Mouse (Mus musculus): ENCODE data around the gene Ces5a.
"Not testable (repeated sequence)": the region's sequence is repeated elsewhere in the genome, so short reads cannot be mapped to it uniquely, and the experiment has no call there.

The Ces5a gene

DNA sequence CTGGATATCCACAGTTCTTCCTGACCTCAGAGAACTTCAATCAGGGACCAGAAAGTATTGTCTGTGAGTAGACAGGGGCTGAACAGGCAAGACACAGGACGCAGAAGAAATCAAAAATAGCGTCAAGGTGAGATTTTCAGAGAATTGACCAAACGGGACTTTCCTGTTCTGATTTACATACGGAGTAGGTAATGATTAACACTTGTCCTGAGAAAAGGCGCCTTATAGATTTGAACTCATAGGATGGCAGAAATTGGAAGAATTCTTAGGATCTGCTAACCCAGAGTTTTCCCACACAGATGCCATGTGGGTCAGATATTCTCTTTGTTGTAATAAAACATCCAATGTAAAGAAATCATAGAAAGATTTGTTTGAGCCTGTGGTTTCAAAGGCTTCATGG, at the start of gene Ces5a:
Gene Ces5a (minus strand): TSS at position 101 of the 400 bp plus-strand sequence.
- in situ Hi-C loops (cut with MboI; ENCODE audit: unreplicated experiment in 2 of 2), result no loop called here

DNA sequence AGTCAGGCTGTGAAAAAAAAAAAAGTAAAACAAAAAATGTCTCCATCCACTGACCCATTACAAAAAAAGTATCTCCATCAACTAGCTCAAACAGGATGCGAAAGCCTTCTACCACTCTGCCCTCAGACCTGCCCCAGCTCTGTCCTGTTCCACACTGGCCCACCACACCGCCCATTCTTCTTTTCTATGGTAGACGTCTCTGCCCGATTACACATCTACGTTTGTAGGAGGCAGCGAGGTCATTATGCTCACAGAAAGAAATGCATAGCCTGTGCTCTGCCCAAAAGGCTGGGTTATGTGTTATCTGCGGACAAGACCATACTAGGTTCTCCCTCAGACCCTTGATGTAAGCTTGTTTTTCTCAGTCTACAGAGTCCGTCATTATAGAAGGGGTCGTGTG, 37.2 kb upstream of the Ces5a start:
- in situ Hi-C loops (cut with MboI; ENCODE audit: unreplicated experiment in 2 of 2), result no loop called here

DNA sequence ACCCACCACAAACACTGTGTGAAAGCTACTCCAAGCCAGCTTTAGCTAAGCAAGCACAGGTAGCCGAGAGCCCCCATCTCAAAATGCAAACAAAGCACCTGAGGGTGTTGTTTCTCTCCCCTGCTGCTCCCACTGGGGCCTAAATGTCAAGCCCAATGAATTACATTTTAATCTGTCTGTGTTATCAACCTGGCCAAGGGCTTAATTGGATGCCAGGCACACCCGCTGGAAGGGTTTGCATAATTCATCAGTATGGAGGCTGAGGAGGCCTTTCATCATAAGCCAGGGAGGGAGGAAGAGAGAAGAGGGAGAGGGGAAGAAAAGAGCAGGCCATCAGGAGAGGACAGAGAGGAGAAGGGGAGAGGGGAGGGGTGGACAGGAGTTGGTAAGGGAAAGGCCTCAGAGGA, 36.5 kb upstream of the Ces5a start:
- in situ Hi-C loops (cut with MboI; ENCODE audit: unreplicated experiment in 2 of 2), result no loop called here

DNA sequence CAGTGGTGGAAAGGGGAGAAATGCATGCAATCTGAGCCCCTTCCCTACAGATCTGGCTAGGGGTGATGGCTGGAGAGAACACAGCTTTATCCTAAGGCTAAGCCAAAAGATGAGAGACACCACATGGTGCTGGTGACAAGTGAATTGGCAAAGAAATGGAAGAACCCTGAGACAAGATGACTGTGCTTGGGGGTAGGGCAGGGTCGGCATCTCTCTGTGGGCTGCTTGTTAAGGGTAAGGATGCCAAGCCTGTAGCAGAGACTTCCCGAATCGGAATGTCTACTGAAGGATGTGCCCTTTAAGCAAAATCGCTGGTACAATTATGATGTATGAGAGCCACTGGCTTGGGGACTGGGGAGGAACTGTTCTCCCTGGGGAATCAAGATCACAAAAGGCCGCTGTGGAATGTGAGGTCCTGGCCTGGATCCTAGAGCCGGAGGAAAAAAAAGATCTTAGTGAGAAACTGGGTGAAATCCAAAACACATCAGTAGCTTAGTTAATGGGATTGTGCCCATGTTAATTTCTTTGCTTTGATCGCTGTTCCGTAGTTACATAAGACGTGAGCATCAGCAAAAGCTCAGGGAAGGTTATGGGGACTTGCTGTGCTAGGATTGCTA, 35.8 kb upstream of the Ces5a start:
- in situ Hi-C loops (cut with MboI; ENCODE audit: unreplicated experiment in 2 of 2), result no loop called here

DNA sequence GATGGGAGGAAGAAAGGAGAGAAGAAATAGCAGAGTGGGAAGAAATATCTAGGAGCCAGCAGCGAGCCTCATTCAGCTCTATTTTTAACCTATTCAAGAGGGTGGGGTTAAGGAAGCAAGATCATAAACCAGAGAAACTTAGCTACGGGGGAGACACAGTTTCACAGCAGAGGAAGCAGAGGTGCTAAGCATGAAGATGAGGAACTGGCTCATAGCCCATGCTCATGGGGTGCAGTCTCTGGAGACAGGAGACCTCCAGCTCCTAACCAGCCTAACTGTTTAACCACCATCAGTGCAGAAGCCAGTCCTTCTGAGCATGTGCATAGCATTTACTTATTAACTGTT, 34.5 kb upstream of the Ces5a start:
- in situ Hi-C loops (cut with MboI; ENCODE audit: unreplicated experiment in 2 of 2), result no loop called here

DNA sequence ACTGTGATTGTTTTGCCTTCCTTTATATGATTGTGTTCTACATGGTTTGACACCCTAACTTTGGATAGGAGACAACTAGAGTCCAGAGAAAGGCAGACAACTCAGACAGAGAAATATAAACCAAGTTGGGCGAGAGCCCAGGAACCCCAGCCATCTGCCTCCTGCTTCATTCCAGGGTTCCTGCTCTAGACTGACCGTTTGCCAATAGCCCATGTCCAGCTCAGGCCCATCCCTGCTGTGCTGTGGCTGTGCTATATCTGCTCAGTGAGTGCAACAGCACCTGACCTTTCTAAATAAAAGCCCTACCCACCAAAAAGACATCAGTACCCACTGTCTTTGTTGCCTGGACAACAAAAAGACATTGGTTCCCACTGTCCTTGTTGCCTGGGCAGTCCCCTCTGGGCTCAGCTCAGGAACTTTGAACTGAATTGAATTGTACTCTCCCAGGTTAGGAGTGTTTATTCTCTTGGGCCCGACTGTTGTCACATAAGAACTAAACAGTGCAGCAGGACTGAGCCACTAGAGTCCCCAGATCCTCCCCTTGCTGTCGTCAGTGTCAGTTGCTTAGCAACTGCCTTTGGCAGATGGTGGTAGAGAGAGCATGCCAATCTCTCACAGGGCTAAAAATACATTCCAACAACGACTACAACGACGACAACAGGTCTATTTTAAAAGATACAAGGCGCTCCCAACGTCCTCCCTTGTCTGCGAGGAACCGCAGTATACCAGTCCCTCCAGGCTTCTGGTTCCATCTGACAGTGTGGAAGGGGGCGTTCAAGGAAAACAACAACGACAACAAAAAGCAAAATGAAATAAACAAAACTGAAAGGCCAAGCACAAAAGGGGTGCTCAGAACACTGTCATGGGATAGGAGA, 33.9 kb upstream of the Ces5a start:
- in situ Hi-C loops (cut with MboI; ENCODE audit: unreplicated experiment in 2 of 2), result no loop called here

DNA sequence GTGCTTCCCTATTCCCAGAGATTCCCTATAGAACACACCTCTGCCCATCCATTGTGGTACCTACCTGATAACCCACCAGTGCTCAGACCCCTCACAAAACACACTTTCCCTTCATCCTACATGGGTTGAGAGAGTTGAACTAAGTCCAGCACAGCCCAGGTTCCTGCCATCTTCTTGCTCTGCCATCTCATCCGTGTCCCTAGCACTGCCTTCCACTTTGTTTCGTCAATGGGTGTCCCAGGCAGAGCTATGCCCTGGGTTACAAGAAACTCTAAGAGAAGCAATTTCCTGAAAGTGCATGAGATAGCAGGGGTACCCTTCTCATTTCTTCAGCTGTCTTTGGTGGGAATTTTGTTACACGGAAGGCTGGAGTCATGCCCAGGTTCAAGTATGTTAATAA, 33.0 kb upstream of the Ces5a start:
- in situ Hi-C loops (cut with MboI; ENCODE audit: unreplicated experiment in 2 of 2), result no loop called here

DNA sequence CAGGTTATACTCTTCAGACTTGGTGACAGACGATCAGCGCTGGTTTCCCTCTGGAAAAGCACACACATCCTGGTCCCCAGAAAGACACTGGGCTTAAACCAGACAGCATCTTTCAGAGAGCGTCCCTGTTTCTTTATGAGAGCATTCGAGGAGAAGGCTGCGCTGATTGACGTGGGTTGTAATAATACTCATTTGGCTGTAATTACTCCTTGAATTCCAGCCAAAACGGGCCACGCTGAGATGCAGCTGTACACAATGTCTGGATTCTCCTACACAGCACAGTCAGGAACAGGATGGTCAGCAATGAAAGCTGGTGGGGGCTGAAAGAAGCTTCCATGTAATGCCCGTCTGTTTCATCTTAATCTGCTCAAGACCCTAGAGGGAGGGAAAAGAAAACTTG, 31.5 kb upstream of the Ces5a start:
- in situ Hi-C loops (cut with MboI; ENCODE audit: unreplicated experiment in 2 of 2), result no loop called here

DNA sequence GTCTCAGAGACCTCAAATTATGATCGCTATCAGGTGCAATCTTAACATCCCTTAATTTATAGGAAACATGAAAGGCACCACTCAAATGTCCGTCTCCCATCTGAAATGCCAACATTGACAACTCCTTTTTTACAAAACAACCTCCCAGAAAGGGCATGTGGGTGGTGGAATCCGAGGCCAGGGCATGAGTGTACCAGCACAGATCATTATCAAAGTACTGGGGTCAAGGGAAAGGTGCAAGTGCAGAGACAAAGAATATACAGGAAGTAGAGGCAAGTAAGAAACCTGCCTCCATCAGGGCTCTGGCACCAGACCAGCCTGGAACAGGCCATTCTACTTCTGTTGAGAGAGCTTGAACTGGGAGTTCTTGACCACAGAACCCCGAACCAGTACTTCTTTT, 29.0 kb upstream of the Ces5a start:
- in situ Hi-C loops (cut with MboI; ENCODE audit: unreplicated experiment in 2 of 2), result no loop called here

DNA sequence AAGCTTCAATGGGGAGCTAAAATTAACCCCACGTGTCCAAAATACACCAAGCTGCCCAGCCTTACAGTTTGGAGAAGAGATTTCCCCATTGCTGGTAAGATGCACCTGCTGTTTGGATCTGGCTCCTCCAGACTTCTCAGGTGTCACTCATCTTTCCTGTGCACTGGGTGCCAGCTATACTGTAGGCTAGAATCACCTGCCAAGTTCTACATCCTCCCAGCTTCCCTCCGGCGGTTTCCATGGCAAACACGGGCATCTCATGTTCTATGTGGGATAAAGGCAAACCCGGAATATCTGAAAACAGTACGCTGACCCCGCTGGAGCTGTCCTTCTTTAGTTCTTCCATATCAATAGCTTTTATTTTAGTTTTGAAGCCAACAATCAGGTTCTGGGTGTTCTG, 27.9 kb upstream of the Ces5a start:
- in situ Hi-C loops (cut with MboI; ENCODE audit: unreplicated experiment in 2 of 2), result no loop called here

DNA sequence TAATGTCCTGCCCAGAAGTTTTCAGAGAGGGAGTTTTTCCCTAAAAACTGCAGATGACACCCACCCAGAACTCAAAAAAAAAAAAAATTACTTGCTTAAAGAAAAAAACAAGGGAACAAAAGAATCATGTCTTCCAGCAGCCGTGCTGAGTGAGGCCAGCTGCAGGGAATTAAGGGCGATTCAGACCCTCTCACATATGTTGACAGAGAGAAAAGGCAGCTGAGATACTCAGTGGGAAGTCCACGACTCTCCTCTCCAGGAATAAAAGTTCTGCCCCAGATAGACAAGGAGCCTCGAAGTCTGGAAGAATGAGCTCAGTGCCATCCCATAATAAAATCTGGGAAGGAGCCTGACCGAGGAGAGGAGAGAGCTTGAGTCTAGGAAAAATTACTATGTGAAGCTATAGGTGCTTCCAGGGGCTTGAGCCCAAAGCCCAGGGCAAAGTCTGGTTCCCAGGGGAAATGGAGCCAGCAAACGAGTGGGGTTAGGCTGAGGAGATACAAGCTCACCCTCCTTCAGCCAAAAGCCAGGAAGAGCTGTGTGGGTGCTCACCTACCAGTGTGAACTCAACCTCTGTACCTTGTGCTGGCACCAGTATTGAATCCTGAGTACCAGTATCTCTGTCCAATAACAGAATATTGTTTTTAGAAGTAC, 27.1 kb upstream of the Ces5a start:
- in situ Hi-C loops (cut with MboI; ENCODE audit: unreplicated experiment in 2 of 2), result no loop called here

DNA sequence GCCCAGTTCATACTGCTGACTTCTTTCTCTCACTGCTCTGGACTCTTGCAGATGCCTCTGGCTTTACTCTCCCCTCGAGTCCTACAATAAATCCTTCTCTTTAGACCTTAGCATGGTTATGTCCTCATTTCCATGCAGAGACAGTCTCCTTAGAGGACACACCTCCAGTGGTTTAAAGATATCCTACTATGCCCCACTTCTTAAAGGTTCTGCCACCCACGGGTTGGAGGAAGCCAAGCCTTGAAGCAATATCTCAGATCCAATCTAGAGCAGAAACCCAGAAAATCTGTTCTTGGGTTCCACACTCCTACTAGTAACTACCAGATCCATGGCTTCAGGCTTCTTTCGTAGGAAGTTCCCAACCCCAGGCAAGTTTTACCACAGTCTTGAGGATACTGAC, 25.6 kb upstream of the Ces5a start:
- in situ Hi-C loops (cut with MboI; ENCODE audit: unreplicated experiment in 2 of 2), result no loop called here

DNA sequence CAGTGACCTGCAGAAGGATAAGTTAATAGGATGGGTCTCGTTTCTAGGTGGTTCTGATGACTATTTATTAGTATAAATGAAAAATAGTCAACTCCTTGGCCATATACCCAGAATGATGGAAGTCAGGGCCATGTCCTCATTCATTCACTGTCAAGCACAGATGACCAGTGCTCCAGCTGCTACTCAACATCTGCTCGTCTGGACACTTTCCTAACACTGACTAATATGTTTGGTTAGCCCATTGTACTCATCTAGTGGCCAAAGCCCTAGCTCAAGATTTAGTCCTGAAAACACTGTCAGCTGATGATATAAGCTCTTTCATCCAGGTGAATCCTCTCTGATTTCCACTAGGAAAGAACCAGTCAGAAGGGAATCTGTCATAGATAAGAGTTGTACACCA, 24.1 kb upstream of the Ces5a start:
- in situ Hi-C loops (cut with MboI; ENCODE audit: unreplicated experiment in 2 of 2), result no loop called here

DNA sequence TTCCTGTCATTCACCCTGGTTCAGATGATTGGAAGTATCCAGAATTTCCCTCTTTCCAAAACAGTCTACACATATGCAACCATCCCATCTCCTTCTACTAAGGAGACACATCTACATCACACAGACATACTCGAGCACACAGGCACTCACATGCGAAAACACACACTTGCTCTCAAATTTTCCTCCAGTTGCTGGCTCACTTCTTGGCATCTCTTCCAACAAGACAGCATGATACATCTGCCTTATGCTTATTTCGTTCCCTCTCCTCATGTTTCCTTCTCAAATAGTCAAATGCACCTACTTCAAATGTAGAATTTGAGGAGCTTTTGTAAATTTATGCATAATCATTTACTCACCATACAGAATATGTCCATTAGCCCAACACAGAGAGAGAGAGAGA, 33.0 kb downstream of the Ces5a start:
- in situ Hi-C loops (cut with MboI; ENCODE audit: unreplicated experiment in 2 of 2), result no loop called here

DNA sequence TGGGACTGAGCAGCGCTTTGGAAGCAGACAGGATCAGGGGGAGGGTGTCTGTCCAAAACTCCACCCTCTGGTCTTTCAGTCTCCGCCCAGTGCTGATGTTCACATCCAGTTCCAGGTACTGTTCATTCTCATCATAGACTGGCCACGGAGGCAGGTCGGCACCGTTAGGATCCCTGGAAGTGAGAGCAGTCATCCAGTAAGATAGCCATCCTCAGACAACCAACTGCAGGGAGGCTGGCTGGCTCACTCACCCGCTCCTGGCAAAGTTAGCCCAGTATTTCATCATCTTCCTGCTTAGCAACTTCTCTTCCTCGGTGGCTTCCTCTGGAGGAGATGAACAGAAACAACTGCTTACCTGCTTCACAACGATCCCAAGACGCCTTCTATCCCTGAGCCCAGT, 36.2 kb downstream of the Ces5a start:
- in situ Hi-C loops (cut with MboI; ENCODE audit: unreplicated experiment in 2 of 2), result no loop called here

DNA sequence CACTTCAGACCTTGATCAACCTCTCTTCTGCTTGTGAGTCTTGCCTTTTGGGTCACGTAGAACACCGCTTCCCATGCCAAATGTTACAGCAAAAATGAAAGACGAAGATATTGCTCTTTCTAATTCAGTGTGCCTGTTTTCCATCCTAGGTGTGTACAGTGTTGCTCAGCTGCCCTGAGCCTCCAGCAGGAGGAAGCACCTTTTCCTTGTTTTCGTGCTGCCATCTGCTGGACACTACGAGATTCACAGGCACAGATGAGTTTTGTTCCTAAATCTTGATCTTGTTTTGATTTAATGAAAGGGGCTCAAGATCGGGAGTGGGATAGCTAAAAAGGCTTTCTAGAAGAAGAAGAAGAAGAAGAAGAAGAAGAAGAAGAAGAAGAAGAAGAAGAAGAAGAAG, 40.3 kb downstream of the Ces5a start:
- in situ Hi-C loops (cut with MboI; ENCODE audit: unreplicated experiment in 2 of 2), result no loop called here

DNA sequence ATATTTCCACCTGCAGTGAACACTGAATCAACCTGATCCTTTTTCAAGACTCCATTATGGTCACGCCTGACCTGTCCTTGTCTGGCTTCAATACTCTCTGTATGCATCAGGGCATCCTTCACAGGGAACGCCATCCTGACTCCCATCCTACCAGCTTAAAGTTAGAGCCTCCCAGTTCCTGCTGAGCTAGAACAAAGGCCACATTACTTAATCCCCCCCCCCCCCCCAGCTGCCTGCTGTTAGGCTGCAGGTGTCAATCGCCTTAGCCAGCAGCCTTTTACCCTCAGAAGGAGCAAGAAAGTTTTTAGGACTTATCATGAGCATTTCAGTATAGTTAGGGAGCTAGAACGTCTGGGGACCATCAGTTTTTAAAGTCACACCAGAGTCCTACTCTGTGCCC, 46.9 kb downstream of the Ces5a start:
- in situ Hi-C loops (cut with MboI; ENCODE audit: unreplicated experiment in 2 of 2), result no loop called here

DNA sequence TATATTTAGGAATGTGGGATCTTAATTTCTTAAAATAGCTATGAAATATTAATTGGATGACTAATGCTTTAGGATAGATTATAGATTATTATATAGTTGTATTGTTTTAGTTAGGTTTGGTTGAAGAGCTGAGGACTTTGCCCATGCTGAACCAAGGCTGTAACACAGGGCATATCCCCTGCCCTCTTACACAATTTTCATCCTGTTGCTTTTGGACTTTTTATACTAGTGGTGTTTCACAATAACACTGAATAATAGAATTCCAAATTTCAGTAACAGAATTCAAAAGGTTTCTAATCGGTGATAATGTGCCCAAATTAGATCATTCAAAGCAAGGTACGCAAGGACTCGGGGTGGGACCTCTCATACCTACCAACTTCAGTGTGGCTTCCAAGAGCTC, 57.4 kb downstream of the Ces5a start:
- in situ Hi-C loops (cut with MboI; ENCODE audit: unreplicated experiment in 2 of 2), result no loop called here

DNA sequence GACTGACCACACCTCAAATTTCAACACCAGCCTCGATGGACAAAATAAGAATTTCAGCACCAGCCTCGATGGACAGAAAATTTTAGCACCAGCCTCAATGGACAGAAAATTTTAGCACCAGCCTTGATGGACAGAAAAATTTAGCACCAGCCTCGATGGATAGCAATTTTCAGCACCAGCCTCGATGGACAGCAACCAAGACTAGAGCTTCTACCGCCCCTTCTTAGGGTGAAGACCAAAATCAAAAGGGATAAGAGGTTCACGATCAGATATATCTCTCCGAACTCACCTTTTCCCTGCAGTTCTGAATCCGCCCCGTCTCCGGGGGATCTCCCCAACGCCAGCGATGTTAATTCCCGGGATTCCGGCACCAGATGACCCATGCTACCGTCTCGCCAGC, 65.9 kb downstream of the Ces5a start:
- in situ Hi-C loops (cut with MboI; ENCODE audit: unreplicated experiment in 2 of 2), result not testable (repeated sequence)

DNA sequence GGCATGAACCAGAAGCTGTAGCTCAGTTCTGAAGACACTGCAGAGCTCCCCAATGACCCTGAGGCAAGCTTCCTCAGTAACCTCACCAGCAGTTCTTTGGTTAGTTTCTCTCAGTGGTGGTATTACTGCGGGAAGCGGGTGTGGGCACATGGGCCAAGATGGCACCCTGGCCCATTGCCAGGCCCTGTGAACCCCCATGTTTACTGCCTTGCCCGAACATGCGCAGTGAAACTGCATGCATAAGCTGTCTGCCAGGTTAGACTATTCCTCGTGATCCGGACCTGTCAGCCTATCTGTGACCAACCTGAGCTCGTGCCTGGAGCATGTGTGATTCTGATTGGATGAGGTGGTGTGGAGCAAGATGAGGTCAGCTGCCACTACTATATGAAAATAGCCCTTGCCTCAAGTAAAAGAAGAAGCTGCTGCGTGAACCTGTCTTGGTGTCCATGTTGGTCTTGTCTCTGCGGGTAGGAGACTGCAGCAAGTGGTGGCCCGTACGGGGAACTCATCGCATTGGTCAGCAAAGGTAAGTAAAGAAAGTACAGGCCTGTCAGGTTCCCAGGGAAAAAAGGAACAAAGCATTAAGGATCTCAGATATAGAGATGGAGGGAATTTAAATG, 81.3 kb downstream of the Ces5a start:
- in situ Hi-C loops (cut with MboI; ENCODE audit: unreplicated experiment in 2 of 2), result no loop called here

Data from v-Abl transformed pro-B cells (cell line).